Mouse (Mus musculus) testis, adult 2 months (tissue): ENCODE data around the gene Nt5c.

Experiments used
- CTCF ChIP-seq: fragments of 200-500 bp; IDR thresholded peaks from 2 replicates; pipeline ENCODE4 v1.5.1; 2012; ENCODE audit warnings: low read depth, mild to moderate bottlenecking, inconsistent platforms, low read length, moderate library complexity; ENCODE audit not compliant: control insufficient read depth, insufficient read depth, insufficient replicate concordance
- POLR2A ChIP-seq: fragments of 200-500 bp; IDR thresholded peaks from 2 replicates; pipeline ENCODE4 v1.6.1; 2012; ENCODE audit warnings: low read depth, mild to moderate bottlenecking, inconsistent platforms, low read length, moderate library complexity; ENCODE audit not compliant: control insufficient read depth

DNA sequence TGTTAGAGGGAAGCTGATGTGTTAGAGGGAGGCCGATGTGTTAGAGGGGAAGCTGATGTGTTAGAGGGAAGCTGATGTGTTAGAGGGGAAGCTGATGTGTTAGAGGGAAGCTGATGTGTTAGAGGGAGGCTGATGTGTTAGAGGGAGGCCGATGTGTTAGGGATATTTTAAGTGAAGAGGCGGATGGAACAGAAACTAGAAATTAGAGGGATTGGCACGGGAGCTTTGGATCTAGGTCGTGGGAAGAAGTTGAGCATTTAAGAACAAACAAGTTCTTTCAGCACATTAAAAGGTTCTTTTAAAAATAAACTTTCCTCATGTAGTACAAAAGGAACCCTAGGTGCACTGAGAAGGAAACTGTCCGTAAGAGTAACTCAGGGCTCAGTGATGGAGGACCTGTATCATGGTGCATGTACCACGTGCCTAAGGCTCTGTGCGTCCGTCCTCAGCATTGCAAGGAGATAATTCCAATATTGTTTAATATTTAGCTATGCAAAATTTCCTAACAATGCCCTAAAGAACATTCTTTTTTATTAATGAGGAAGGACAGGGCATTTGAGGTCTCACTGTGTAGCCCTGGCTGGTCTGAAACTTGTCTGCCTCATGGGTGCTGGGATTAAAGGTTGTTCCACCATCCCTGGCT is 13.2 kb downstream of the Nt5c start:
- no peak for TF ChIP-seq CTCF
- no peak for TF ChIP-seq POLR2A
